Mouse (Mus musculus) neural tube, embryonic 10.5 days (tissue): Measurements from ENCODE around the gene Tia1.

ENCODE experiments used
- DNase-seq: peaks from one replicate; pipeline ENCODE4 v3.0.0-alpha.2; 2017; ENCODE audit warnings: low spot score; ENCODE audit errors: extremely low spot score

Tia1 gene

GRCm38 (mm10) chr6:86385362-86386104 lies 18.5 kb upstream of the Tia1 start:
- DNase-seq: no peak

DNA sequence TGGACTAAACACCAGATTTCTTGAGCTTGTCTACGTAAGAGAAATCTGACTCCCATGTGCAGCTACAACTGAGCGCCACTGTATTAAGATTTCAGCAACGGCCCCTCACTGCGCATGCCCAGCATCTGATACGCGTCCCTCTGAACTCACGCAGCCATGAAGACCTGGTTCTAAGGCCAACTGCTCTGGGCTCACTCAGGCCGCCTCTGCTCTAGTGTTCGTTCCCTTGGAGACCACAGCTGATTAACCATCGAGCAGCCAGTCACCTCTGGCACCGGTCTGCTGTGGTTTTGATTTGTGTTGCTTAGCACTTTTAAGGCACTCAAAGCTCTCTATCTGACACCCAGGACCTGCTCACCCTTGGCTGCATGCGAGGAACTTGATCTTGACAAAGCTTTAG lies 16.7 kb upstream of the Tia1 start:
- DNase-seq: no peak

DNA sequence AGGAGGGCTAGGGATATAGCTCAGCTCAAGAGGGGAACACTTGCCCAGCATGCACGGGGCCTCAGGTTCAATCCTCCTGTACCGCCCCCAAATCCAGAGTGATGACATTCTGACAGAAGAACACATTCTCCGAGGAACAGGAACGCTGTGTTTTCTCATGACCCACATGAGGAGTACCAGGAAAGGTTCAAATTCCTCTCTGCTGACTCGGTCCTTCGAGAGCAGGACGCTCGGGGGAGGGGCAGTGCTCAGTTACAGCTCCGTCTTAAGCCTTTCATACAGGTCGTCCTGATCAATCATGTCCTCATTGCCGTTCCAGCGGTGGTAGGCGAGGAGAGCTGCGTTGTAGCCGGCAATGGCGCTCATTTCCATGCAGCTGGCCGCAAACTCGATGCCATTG lies 15.6 kb upstream of the Tia1 start:
- DNase-seq: no peak

GRCm38 (mm10) chr6:86391326-86391725 lies 12.7 kb upstream of the Tia1 start:
- DNase-seq: no peak

- no peak for DNase-seq
Measured at GRCm38 (mm10) chr6:86393187-86393586, 10.8 kb upstream of the Tia1 start.

- no peak for DNase-seq
Measured at GRCm38 (mm10) chr6:86394078-86394720, 9.8 kb upstream of the Tia1 start.

DNA sequence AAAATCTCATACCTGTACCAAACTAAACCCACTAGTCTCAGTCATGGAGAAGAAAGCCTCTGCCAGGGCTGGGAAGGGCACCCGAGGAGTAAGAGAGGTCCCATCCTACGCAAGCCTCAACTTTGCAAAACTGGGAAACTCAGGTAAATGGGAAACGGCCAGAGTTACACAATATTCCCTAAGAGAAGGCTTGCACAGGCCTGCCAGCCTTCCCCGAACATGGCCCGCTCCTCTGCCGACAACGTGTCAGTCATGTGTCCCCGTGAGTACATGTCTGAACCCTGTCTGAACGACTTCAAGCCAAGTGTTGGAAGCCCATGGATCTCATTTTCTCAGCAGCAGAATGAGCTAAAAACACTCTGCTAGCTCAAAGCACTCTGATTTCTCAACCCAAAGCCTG lies 9.0 kb upstream of the Tia1 start:
- no peak for DNase-seq

DNA sequence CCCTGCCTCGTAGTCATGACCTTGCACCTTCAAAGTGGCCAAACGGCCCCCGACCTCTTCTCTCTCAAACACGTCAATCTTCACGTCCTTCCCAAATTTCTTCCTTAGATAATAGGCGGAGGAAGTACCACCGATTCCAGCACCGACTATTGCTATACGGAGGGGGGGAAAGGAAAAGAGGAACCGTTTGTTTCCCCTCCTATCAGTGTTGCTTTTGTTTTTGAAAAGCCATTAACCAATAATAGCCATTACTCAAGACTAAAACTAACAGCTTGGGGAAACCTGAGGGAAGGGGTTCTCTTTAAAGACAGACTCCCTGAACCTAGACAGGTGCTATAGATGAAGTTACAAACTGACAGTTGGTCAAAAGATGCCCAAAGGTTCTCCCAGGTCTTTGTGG lies 8.1 kb upstream of the Tia1 start:
- DNase-seq: no peak

- DNase-seq: peak; percentile 88
Measured at GRCm38 (mm10) chr6:86396581-86397256, 7.3 kb upstream of the Tia1 start, which contains the start of gene Pcyox1. TSS of gene Pcyox1 (minus strand) at chr6:86397154.

DNA sequence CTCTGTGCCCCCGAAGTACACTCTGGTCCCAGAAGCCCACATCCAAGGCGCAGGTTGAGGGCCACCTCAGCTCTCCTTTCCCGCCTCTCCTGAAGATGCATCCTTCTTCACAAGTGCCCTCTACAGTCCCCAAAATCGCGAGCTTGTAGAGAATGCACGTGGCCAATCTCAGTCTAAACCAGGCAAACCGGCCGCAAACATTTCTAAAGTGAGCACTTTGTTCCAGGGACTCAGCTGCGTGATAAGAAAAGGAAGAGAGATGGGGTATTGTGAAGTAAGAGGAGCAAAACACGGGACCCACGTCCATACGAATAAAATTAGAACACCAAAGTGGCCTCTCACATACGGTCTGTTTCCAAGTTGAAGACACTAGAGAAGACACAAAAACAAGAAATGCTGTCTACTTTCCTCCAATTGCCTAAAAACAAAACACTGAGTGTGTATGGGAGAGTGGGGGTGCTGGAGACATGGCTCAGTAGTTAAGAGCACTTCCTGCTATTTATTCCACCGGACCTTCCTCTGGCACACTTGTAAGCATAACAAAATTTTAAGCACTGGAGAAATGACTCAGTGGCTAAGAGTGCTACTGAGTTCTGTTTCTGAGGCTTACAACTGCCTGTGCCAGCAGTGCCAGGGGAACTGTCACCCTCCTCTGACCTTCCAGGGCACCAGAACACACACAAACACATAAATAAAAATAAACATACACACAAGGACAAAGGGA lies 6.6 kb upstream of the Tia1 start:
- DNase-seq: no peak

- no peak for DNase-seq
Measured at GRCm38 (mm10) chr6:86398986-86399385, 5.0 kb upstream of the Tia1 start.

GRCm38 (mm10) chr6:86399995-86400394 lies 4.0 kb upstream of the Tia1 start:
- no peak for DNase-seq

GRCm38 (mm10) chr6:86400972-86401371 lies 3.0 kb upstream of the Tia1 start:
- DNase-seq: peak; percentile 70

- no peak for DNase-seq
Measured at GRCm38 (mm10) chr6:86402681-86403607, 1.1 kb upstream of the Tia1 start.

- peak; percentile 90 for DNase-seq
Measured at GRCm38 (mm10) chr6:86403728-86404099, 305 bp upstream of the Tia1 start.

GRCm38 (mm10) chr6:86404996-86405395 lies 977 bp downstream of the Tia1 start:
- peak; percentile 30 for DNase-seq

DNA sequence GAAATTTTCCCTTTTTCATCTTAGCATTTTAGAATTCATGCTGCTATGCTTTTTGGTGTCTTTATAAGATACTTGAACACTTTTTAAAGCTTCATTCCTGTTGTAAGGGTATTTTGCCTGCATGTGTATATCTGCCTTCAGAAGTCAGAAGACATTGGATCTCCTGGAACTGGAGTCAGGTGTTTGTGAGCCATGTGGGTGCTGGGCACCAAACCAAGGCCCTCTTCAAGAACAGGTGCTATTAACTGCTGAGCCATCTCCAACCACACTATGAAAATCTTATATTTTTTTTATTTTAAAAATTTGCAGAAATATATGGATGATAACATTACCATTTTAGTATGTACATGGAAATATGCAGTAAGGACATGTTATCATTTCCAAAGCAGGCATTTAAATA lies 2.3 kb downstream of the Tia1 start:
- no peak for DNase-seq

DNA sequence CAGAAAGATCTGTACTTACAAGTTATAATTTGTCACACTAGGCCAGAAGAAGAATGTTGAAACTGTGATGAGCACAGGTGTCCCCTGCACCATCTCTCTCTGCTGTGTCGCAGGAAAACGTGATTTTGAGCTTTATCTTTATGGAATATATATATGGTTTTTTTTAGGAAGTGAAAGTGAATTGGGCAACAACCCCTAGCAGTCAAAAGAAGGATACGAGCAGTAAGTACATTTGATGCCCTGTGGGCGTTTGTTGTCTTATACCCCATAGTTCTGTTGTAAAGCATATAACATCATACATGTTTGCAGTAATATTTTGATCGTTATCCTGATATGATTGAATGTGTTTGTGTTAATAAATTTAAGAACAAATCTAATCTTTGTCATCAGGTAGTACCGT lies 14.7 kb downstream of the Tia1 start:
- no peak for DNase-seq

GRCm38 (mm10) chr6:86419239-86419638 lies 15.2 kb downstream of the Tia1 start:
- no peak for DNase-seq

DNA sequence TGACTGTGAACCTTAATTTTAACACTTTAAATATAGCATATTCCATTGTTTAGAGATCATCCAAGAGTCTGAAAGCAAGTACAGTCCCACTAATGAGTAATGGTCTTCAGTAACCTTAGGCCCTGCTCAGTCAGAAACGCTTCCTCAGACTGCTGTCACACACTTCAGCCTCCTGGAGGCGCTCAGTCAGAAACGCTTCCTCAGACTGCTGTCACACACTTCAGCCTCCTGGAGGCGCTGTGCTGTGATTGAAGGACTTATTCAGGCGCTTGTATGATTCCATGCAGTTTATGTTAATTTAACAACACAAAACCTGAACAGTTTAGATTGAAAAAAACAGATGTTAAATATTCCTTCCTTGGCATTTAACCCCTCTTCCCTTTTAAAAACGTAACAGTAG lies 16.5 kb downstream of the Tia1 start:
- DNase-seq: no peak

DNA sequence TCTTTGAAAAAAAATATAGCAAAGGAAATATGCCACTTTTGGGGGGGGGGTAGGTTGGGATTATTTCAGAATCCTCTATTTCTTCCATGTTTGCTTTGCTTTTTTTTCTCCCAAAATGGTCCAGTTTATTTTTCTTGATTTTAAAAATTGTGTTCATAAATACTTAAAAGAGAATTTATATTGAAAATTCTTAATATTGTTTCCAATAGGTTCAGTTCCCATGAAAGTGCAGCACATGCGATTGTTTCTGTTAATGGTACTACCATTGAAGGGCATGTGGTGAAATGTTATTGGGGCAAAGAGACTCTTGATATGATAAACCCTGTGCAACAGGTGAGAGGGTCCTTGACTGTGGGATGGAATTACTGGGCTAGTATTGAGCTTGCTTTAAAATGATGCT lies 22.3 kb downstream of the Tia1 start, which contains the start of gene Gm44790:
Gm44790 (plus strand) TSS at position 301 of the 400 bp plus-strand sequence.
- no peak for DNase-seq
